Mouse (Mus musculus): ENCODE results near the gene B3galt1. TPM values are rescaled to one million over a fixed set of nuclear protein-coding genes. Genes with fewer than 3 reads are reported as not detected.

The B3galt1 gene
- polyA plus RNA-seq, 1 experiment from 2014 or later, result 23.3 TPM

- H3K4me3 ChIP-seq (ENCODE audit: low read depth, low read length), result no peak overlapping the region
- ATAC-seq (ENCODE audit: low FRiP score) (no peak), DNase-seq (ENCODE audit: low spot score) (no peak)
- H3K4me2 ChIP-seq (replicated peaks; ENCODE audit: low read depth, low read length), result no peak overlapping the region
- H3K9ac ChIP-seq (ENCODE audit: low read depth, low read length), result no peak overlapping the region
- H3K4me1 ChIP-seq (replicated peaks; ENCODE audit: control insufficient read depth, insufficient read depth, low read length), result no peaks in the 10 kb centered on the region
- H3K9me3 ChIP-seq (ENCODE audit: control insufficient read depth, low read length), result no peaks in the 10 kb centered on the region
- no peaks in the 10 kb centered on the region for H3K36me3 ChIP-seq (ENCODE audit: control insufficient read depth, insufficient read depth, low read length)
- H3K27me3 ChIP-seq (ENCODE audit: control insufficient read depth, insufficient read depth, low read length), result no peaks in the 10 kb centered on the region
- H3K27ac ChIP-seq (ENCODE audit: low read depth, low read length), result no peak overlapping the region
Measured at GRCm38 (mm10) chr2:68080872-68081280, 515.2 kb downstream of the B3galt1 start.

GRCm38 (mm10) chr2:68084483-68084882 is 518.8 kb downstream of the B3galt1 start:
- H3K9ac ChIP-seq (ENCODE audit: low read depth, low read length), result no peak overlapping the region
- no peak overlapping the region for H3K27ac ChIP-seq (ENCODE audit: low read depth, low read length)
- no peaks in the 10 kb centered on the region for H3K36me3 ChIP-seq (ENCODE audit: control insufficient read depth, insufficient read depth, low read length)
- H3K4me3 ChIP-seq (ENCODE audit: low read depth, low read length), result no peak overlapping the region
- no peak overlapping the region for H3K4me2 ChIP-seq (replicated peaks; ENCODE audit: low read depth, low read length)
- no peaks in the 10 kb centered on the region for H3K9me3 ChIP-seq (ENCODE audit: control insufficient read depth, low read length)
- no peaks in the 10 kb centered on the region for H3K27me3 ChIP-seq (ENCODE audit: control insufficient read depth, insufficient read depth, low read length)
- DNase-seq (ENCODE audit: low spot score), result no peak
- 71% methylated on average over 1 of the region's 1 CpGs for WGBS
- no peak for ATAC-seq (ENCODE audit: low FRiP score)
- H3K4me1 ChIP-seq (replicated peaks; ENCODE audit: control insufficient read depth, insufficient read depth, low read length), result no peaks in the 10 kb centered on the region

GRCm38 (mm10) chr2:68086101-68086500 is 520.4 kb downstream of the B3galt1 start:
- Histone ChIP-seq H3K4me2 (replicated peaks; ENCODE audit: low read depth, low read length) (no peak overlapping the region), H3K27ac (ENCODE audit: low read depth, low read length) (no peak overlapping the region), H3K4me1 (replicated peaks; ENCODE audit: control insufficient read depth, insufficient read depth, low read length) (no peaks in the 10 kb centered on the region), H3K9ac (ENCODE audit: low read depth, low read length) (no peak overlapping the region), H3K27me3 (ENCODE audit: control insufficient read depth, insufficient read depth, low read length) (no peaks in the 10 kb centered on the region), H3K4me3 (ENCODE audit: low read depth, low read length) (no peak overlapping the region), H3K36me3 (ENCODE audit: control insufficient read depth, insufficient read depth, low read length) (no peaks in the 10 kb centered on the region), H3K9me3 (ENCODE audit: control insufficient read depth, low read length) (no peaks in the 10 kb centered on the region)
- DNase-seq (ENCODE audit: low spot score) (no peak), ATAC-seq (ENCODE audit: low FRiP score) (no peak)
- WGBS, result 70% methylated on average over 4 of the region's 4 CpGs

- no peak for ATAC-seq (ENCODE audit: low FRiP score)
- DNase-seq (ENCODE audit: low spot score), result no peak
- Histone ChIP-seq H3K4me3 (ENCODE audit: low read depth, low read length) (no peak overlapping the region), H3K27me3 (ENCODE audit: control insufficient read depth, insufficient read depth, low read length) (no peaks in the 10 kb centered on the region), H3K4me2 (replicated peaks; ENCODE audit: low read depth, low read length) (no peak overlapping the region), H3K9ac (ENCODE audit: low read depth, low read length) (no peak overlapping the region), H3K27ac (ENCODE audit: low read depth, low read length) (no peak overlapping the region), H3K4me1 (replicated peaks; ENCODE audit: control insufficient read depth, insufficient read depth, low read length) (no peaks in the 10 kb centered on the region), H3K36me3 (ENCODE audit: control insufficient read depth, insufficient read depth, low read length) (no peaks in the 10 kb centered on the region), H3K9me3 (ENCODE audit: control insufficient read depth, low read length) (no peaks in the 10 kb centered on the region)
- WGBS, result 84% methylated on average over 2 of the region's 2 CpGs
Measured at GRCm38 (mm10) chr2:68091559-68091958, 525.9 kb downstream of the B3galt1 start.

- WGBS, result 70% methylated on average over 4 of the region's 4 CpGs
- H3K27me3 ChIP-seq (ENCODE audit: control insufficient read depth, insufficient read depth, low read length), result no peaks in the 10 kb centered on the region
- H3K9me3 ChIP-seq (ENCODE audit: control insufficient read depth, low read length), result no peaks in the 10 kb centered on the region
- ATAC-seq (ENCODE audit: low FRiP score), result no peak
- no peak for DNase-seq (ENCODE audit: low spot score)
- H3K4me1 ChIP-seq (replicated peaks; ENCODE audit: control insufficient read depth, insufficient read depth, low read length), result no peaks in the 10 kb centered on the region
- H3K4me3 ChIP-seq (ENCODE audit: low read depth, low read length), result no peak overlapping the region
- no peaks in the 10 kb centered on the region for H3K36me3 ChIP-seq (ENCODE audit: control insufficient read depth, insufficient read depth, low read length)
- H3K9ac ChIP-seq (ENCODE audit: low read depth, low read length), result no peak overlapping the region
- no peak overlapping the region for H3K27ac ChIP-seq (ENCODE audit: low read depth, low read length)
- no peak overlapping the region for H3K4me2 ChIP-seq (replicated peaks; ENCODE audit: low read depth, low read length)
Measured at GRCm38 (mm10) chr2:68104641-68105040, 539.0 kb downstream of the B3galt1 start.

- no peak for DNase-seq (ENCODE audit: low spot score)
- Histone ChIP-seq H3K36me3 (ENCODE audit: control insufficient read depth, insufficient read depth, low read length) (no peaks in the 10 kb centered on the region), H3K4me1 (replicated peaks; ENCODE audit: control insufficient read depth, insufficient read depth, low read length) (no peaks in the 10 kb centered on the region), H3K27me3 (ENCODE audit: control insufficient read depth, insufficient read depth, low read length) (no peaks in the 10 kb centered on the region), H3K4me3 (ENCODE audit: low read depth, low read length) (no peak overlapping the region), H3K27ac (ENCODE audit: low read depth, low read length) (no peak overlapping the region), H3K4me2 (replicated peaks; ENCODE audit: low read depth, low read length) (no peak overlapping the region), H3K9me3 (ENCODE audit: control insufficient read depth, low read length) (no peaks in the 10 kb centered on the region), H3K9ac (ENCODE audit: low read depth, low read length) (no peak overlapping the region)
- ATAC-seq (ENCODE audit: low FRiP score), result no peak
- WGBS, result 77% methylated on average over 8 of the region's 8 CpGs
Measured at GRCm38 (mm10) chr2:68118076-68118475, 552.4 kb downstream of the B3galt1 start.

GRCm38 (mm10) chr2:68124751-68125150 is 559.1 kb downstream of the B3galt1 start:
- Histone ChIP-seq H3K4me1 (replicated peaks; ENCODE audit: control insufficient read depth, insufficient read depth, low read length) (no peaks in the 10 kb centered on the region), H3K27me3 (ENCODE audit: control insufficient read depth, insufficient read depth, low read length) (no peaks in the 10 kb centered on the region), H3K4me3 (ENCODE audit: low read depth, low read length) (no peak overlapping the region), H3K36me3 (ENCODE audit: control insufficient read depth, insufficient read depth, low read length) (no peaks in the 10 kb centered on the region), H3K9me3 (ENCODE audit: control insufficient read depth, low read length) (no peaks in the 10 kb centered on the region), H3K9ac (ENCODE audit: low read depth, low read length) (no peak overlapping the region), H3K4me2 (replicated peaks; ENCODE audit: low read depth, low read length) (no peak overlapping the region), H3K27ac (ENCODE audit: low read depth, low read length) (no peak overlapping the region)
- WGBS, result 61% methylated on average over 6 of the region's 6 CpGs
- ATAC-seq (ENCODE audit: low FRiP score) (no peak), DNase-seq (ENCODE audit: low spot score) (peak; percentile 10)

GRCm38 (mm10) chr2:68141094-68141493 is 575.4 kb downstream of the B3galt1 start:
- Histone ChIP-seq H3K36me3 (ENCODE audit: control insufficient read depth, insufficient read depth, low read length) (no peaks in the 10 kb centered on the region), H3K27me3 (ENCODE audit: control insufficient read depth, insufficient read depth, low read length) (no peaks in the 10 kb centered on the region), H3K4me2 (replicated peaks; ENCODE audit: low read depth, low read length) (no peak overlapping the region), H3K9me3 (ENCODE audit: control insufficient read depth, low read length) (no peaks in the 10 kb centered on the region), H3K9ac (ENCODE audit: low read depth, low read length) (no peak overlapping the region), H3K27ac (ENCODE audit: low read depth, low read length) (no peak overlapping the region), H3K4me3 (ENCODE audit: low read depth, low read length) (no peak overlapping the region), H3K4me1 (replicated peaks; ENCODE audit: control insufficient read depth, insufficient read depth, low read length) (no peaks in the 10 kb centered on the region)
- DNase-seq (ENCODE audit: low spot score), result no peak
- ATAC-seq (ENCODE audit: low FRiP score), result no peak
- 86% methylated on average over 2 of the region's 2 CpGs for WGBS

GRCm38 (mm10) chr2:68143292-68143691 is 577.6 kb downstream of the B3galt1 start:
- Histone ChIP-seq H3K27me3 (ENCODE audit: control insufficient read depth, insufficient read depth, low read length) (no peaks in the 10 kb centered on the region), H3K9ac (ENCODE audit: low read depth, low read length) (no peak overlapping the region), H3K27ac (ENCODE audit: low read depth, low read length) (no peak overlapping the region), H3K36me3 (ENCODE audit: control insufficient read depth, insufficient read depth, low read length) (no peaks in the 10 kb centered on the region), H3K9me3 (ENCODE audit: control insufficient read depth, low read length) (no peaks in the 10 kb centered on the region), H3K4me3 (ENCODE audit: low read depth, low read length) (no peak overlapping the region), H3K4me1 (replicated peaks; ENCODE audit: control insufficient read depth, insufficient read depth, low read length) (no peaks in the 10 kb centered on the region), H3K4me2 (replicated peaks; ENCODE audit: low read depth, low read length) (no peak overlapping the region)
- 76% methylated on average over 2 of the region's 2 CpGs for WGBS
- DNase-seq (ENCODE audit: low spot score) (no peak), ATAC-seq (ENCODE audit: low FRiP score) (no peak)
